Mouse (Mus musculus): ENCODE measurements around the gene Spred3.

Spred3 gene

GRCm38 (mm10) chr7:29124970-29125369, 45.2 kb downstream of the Spred3 start, which contains the start of gene Ryr1:
TSS of gene Ryr1 (minus strand) at chr7:29125179.
- peak; percentile 59 for DNase-seq

DNA sequence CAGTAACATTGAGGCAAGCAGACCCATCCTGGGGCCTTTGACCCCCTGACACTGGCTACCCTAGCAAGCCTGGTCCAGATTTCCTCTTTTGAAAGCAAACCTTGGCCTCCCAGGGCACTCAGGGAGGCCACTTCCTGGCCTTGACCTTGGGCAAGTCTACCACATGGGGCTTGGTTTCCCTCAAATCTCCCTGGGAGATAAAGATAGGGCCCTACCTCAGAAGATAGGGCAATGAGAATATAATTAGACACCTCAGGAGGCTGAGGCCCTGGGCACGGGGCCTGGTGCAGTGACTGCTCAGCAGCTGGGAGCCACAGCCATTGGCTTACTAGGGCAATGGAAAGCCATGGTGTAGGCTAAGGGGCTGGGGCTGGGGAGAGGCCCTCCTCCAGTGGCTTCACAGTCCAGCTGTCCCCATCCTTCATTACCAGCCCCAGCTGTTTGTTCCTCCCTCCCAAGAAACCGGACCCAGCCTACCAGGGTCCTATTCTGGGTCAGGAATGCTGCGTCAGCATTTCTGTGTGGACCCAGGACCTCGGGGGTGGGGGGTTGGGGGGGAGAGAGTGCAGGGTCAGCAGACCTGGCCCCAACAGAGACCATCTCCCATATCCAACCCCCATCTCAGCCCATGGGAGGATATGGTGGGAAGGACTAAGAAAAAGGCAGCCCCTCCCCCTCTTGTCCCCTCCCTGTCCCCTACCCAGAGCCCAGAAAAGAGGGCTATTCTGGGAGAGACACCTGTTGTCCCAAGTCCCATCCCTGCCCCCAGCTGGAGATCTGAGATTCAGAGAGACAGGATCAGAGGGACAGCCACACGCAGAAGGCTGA, 46.5 kb downstream of the Spred3 start:
- no peak for DNase-seq

DNA sequence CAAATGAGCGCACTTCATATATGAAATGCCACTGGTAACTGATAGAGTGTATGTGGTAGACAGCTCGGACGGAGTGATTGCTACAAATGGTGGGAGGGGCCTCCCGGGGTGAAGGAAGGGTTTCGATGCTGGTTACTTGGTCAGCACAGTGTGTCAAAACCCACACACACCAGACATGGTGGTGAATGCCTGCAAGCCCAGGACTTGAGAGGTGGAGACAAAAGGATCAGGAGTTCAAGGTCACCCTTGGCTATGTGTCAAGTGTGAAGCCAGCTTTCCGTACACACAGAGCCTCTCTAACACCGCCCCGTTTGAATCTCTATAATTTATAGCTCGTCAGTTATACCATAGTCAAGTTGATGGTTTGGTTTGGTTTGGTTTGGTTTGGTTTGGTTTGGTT, 47.4 kb downstream of the Spred3 start:
- no peak for DNase-seq

DNA sequence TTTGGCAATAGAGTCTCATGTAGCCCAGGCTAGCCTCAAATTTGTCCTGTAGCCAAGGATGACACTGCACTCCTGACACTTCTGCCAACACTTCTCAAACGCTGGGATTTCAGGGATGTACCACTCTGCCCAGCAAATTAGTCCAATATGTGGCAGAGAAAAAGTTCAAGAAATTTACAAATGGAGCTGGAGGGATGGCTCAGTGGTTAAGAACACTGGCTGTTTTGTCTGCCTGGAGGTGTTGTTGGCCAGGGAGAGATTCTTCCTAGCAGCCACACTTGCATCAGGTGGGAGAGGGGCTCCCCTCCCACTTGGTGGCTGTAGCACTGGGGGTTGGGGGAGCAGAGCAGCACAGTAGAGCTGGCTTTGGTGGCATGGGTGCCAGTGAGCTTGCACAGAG, 50.7 kb downstream of the Spred3 start:
- no peak for DNase-seq

GRCm38 (mm10) chr7:29118142-29118851, 51.9 kb downstream of the Spred3 start:
- DNase-seq = no peak

- peak; percentile 63 for DNase-seq
These were observed 60.9 kb downstream of the Spred3 start for GRCm38 (mm10) chr7:29108992-29109955.
